Mouse (Mus musculus): ENCODE results near the gene Mmp9.

- TF ChIP-seq POLR2A (IDR thresholded peaks at IDR 0.05; ENCODE audit: borderline replicate concordance, extremely low read depth, low read depth, low read length) = no peak
- no peak for TF ChIP-seq CTCF (IDR thresholded peaks at IDR 0.05; ENCODE audit: insufficient read depth, low read length)
Observed at GRCm38 (mm10) chr2:164988777-164989176, 48.2 kb downstream of the Mmp9 start.
